Mouse (Mus musculus): ENCODE results near the gene Defa2. TPM values are rescaled to one million over a fixed set of nuclear protein-coding genes. Genes with fewer than 3 reads are reported as not detected.

The Defa2 gene
- polyA plus RNA-seq (2015; fragmentation: Nextera tagmentation; extraction: Ambion mirVana), result not detected in 2 replicates

GRCm38 (mm10) chr8:21378215-21378614 lies at the start of gene Defa2:
Gene Defa2 (plus strand): TSS chr8:21378515.

GRCm38 (mm10) chr8:21391511-21391910 lies 13.2 kb downstream of the Defa2 start, which contains the start of gene Defa33:
Gene Defa33 (plus strand): TSS chr8:21391811.

DNA sequence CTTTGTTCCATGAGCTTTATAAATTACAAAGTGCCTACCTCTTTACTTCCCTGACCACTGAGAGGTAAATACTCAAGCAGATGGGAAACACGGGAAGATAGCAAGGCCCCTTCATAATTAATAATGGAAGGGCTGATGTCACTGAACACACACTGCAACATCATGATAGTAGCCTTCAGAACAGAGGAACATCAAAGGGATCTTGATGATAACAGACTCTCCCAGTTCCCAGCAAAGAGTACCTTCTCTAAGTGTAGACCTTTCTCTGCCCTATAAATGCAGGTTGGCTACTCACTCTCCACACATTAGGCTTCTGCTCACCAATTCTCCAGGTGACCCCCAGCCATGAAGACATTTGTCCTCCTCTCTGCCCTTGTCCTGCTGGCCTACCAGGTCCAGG lies 48.8 kb downstream of the Defa2 start, which contains the start of gene Defa36:
Defa36 (plus strand) TSS at position 301 of the 400 bp plus-strand sequence.

Other genes with a start within 250 kb of the Defa2 start
- not detected in 2 replicates for gene Defa30, start 243.9 kb upstream of the Defa2 start, polyA plus RNA-seq (2015; fragmentation: Nextera tagmentation; extraction: Ambion mirVana)
- not detected in 2 replicates for gene Defa22, start 216.2 kb upstream of the Defa2 start, polyA plus RNA-seq (2015; fragmentation: Nextera tagmentation; extraction: Ambion mirVana)
- gene Defa31, start 186.9 kb upstream of the Defa2 start, polyA plus RNA-seq (2015; fragmentation: Nextera tagmentation; extraction: Ambion mirVana), result not detected in 2 replicates
- not detected in 2 replicates for gene Gm15293, start 177.0 kb upstream of the Defa2 start, polyA plus RNA-seq (2015; fragmentation: Nextera tagmentation; extraction: Ambion mirVana)
- not detected in 2 replicates for gene Gm15292, start 128.8 kb upstream of the Defa2 start, polyA plus RNA-seq (2015; fragmentation: Nextera tagmentation; extraction: Ambion mirVana)
- not detected in 2 replicates for gene Defa27, start 63.0 kb upstream of the Defa2 start, polyA plus RNA-seq (2015; fragmentation: Nextera tagmentation; extraction: Ambion mirVana)
- gene Defa29, start 51.5 kb upstream of the Defa2 start, polyA plus RNA-seq (2015; fragmentation: Nextera tagmentation; extraction: Ambion mirVana), result not detected in 2 replicates
- gene Defa33, start 13.3 kb downstream of the Defa2 start, polyA plus RNA-seq (2015; fragmentation: Nextera tagmentation; extraction: Ambion mirVana), result not detected in 2 replicates
- not detected in 2 replicates for gene Defa36, start 48.9 kb downstream of the Defa2 start, polyA plus RNA-seq (2015; fragmentation: Nextera tagmentation; extraction: Ambion mirVana)
- not detected in 2 replicates for gene Gm7849, start 78.0 kb downstream of the Defa2 start, polyA plus RNA-seq (2015; fragmentation: Nextera tagmentation; extraction: Ambion mirVana)
- not detected in 2 replicates for gene Defa20, start 130.7 kb downstream of the Defa2 start, polyA plus RNA-seq (2015; fragmentation: Nextera tagmentation; extraction: Ambion mirVana)
- not detected in 2 replicates for gene Defa32, start 150.5 kb downstream of the Defa2 start, polyA plus RNA-seq (2015; fragmentation: Nextera tagmentation; extraction: Ambion mirVana)
- not detected in 2 replicates for gene Defa37, start 186.9 kb downstream of the Defa2 start, polyA plus RNA-seq (2015; fragmentation: Nextera tagmentation; extraction: Ambion mirVana)
- not detected in 2 replicates for gene Defa28, start 204.5 kb downstream of the Defa2 start, polyA plus RNA-seq (2015; fragmentation: Nextera tagmentation; extraction: Ambion mirVana)
- not detected in 2 replicates for gene Gm7861, start 216.0 kb downstream of the Defa2 start, polyA plus RNA-seq (2015; fragmentation: Nextera tagmentation; extraction: Ambion mirVana)
- gene Defa26, start 239.7 kb downstream of the Defa2 start, polyA plus RNA-seq (2015; fragmentation: Nextera tagmentation; extraction: Ambion mirVana), result not detected in 2 replicates

Measured in adrenal gland, postnatal 0 days (tissue).